Mouse (Mus musculus) liver, adult 2 months (tissue): ENCODE results near the gene Cetn4.

ENCODE experiments used
- CTCF ChIP-seq: fragments of 200-500 bp; IDR thresholded peaks from 2 replicates; pipeline ENCODE4 v1.5.1; 2011; ENCODE audit warnings: low read depth, low read length, control low read depth
- POLR2A ChIP-seq: fragments of 200-500 bp; IDR thresholded peaks from 2 replicates; pipeline ENCODE4 v1.6.1; 2011; ENCODE audit warnings: low read length, control low read depth; ENCODE audit not compliant: insufficient read depth; ENCODE audit errors: extremely low read depth

- no peak for TF ChIP-seq POLR2A
- TF ChIP-seq CTCF = no peak
Measured at GRCm38 (mm10) chr3:37280871-37281270, 31.6 kb downstream of the Cetn4 start.
